In genomic region chr10:23806201-23806600, GRCm38 (mm10) we compare ENCODE assay signal across 18 mouse cellular contexts. TPM values are rescaled to one million over a fixed set of nuclear protein-coding genes. Genes with fewer than 3 reads are reported as not detected.
"Had no signal": no experiment of that assay in that cellular context is flagged by ENCODE, and none has a peak within 500 bp of the region (broad histone marks: within the 10 kb centered on the region; RNA-seq: fewer than 3 reads in every experiment).

No protein-coding gene starts in this region.

- H3K4me1 ChIP-seq: kidney, embryonic 15.5 days; liver, embryonic 13.5 days; neural tube, embryonic 12.5 days; neural tube, embryonic 15.5 days; stomach, embryonic 15.5 days had no signal

- H3K9ac ChIP-seq: kidney, embryonic 15.5 days; liver, embryonic 13.5 days; neural tube, embryonic 12.5 days; neural tube, embryonic 15.5 days; stomach, embryonic 15.5 days had no signal

- H3K4me3 ChIP-seq: kidney, embryonic 15.5 days; left cerebral cortex, adult 2 months; liver, embryonic 13.5 days; neural tube, embryonic 12.5 days; neural tube, embryonic 15.5 days; stomach, embryonic 15.5 days had no signal

- H3K4me2 ChIP-seq: kidney, embryonic 15.5 days; liver, embryonic 13.5 days; neural tube, embryonic 12.5 days; neural tube, embryonic 15.5 days; stomach, embryonic 15.5 days had no signal

- H3K27me3 ChIP-seq: kidney, embryonic 15.5 days; liver, embryonic 13.5 days; neural tube, embryonic 12.5 days; neural tube, embryonic 15.5 days; stomach, embryonic 15.5 days had no signal

- H3K27ac ChIP-seq: kidney, embryonic 15.5 days; left cerebral cortex, adult 2 months; liver, embryonic 13.5 days; macrophage; neural tube, embryonic 12.5 days; neural tube, embryonic 15.5 days; stomach, embryonic 15.5 days had no signal

- H3K9me3 ChIP-seq: kidney, embryonic 15.5 days; liver, embryonic 13.5 days; neural tube, embryonic 12.5 days; neural tube, embryonic 15.5 days; stomach, embryonic 15.5 days had no signal

- DNase-seq: kidney, adult 11 months; kidney, adult 8-10 months; kidney, postnatal 36 days; layer of hippocampus, postnatal 36 days; liver, embryonic 13.5 days; lung, adult 2 months; right cerebral cortex, adult 18-20 months; right cerebral cortex, postnatal 14 days; spleen, adult 18-20 months; thymus, postnatal 25 days had no signal

RNA-seq across cellular contexts. Expression of gene Vnn3, which starts 45.1 kb away (rescaled TPM):
- total RNA-seq: left cerebral cortex, adult 2 months; left cerebral cortex, postnatal 10 days had no signal
- polyA plus RNA-seq: limb, embryonic 11.5 days; neural tube, embryonic 12.5 days; neural tube, embryonic 15.5 days had no signal
